Mouse (Mus musculus): ENCODE data around the gene Trank1.

Trank1 gene

GRCm38 (mm10) chr9:111383756-111384155 lies 72.2 kb downstream of the Trank1 start:
- DNase-seq, result no peak

GRCm38 (mm10) chr9:111385526-111386491 lies 74.3 kb downstream of the Trank1 start:
- no peak for DNase-seq

- DNase-seq, result no peak
Measured at GRCm38 (mm10) chr9:111386569-111386968, 75.0 kb downstream of the Trank1 start.

GRCm38 (mm10) chr9:111387576-111387975 lies 76.0 kb downstream of the Trank1 start:
- no peak for DNase-seq

GRCm38 (mm10) chr9:111390016-111390415 lies 78.5 kb downstream of the Trank1 start:
- DNase-seq, result no peak

- no peak for DNase-seq
Measured at GRCm38 (mm10) chr9:111391036-111391435, 79.5 kb downstream of the Trank1 start.

DNA sequence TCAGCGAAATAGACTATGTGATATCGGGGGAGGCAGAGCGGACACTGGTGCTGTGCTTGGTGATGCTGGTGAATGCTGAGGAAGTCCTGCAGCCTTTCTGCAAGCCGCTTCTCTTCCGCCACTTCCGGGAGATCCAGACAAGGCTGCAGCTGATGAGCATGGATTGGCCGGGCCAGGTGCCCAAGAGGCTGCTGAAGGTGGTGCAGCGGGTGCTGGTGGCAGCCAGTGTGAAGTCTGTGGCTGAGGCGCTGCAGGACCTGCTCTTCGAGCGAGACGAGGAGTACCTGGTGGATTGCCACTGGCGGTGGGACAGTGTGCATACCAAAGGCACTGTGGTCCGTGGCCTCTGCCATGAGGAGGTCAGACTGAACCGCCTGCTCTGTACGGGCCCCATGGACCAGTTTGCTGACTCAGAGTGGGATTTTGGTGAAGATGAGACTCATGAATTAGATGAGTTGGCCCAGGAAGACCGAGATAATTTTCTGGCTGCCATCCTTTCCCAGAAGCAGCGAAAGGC lies 80.4 kb downstream of the Trank1 start:
- DNase-seq, result no peak

DNA sequence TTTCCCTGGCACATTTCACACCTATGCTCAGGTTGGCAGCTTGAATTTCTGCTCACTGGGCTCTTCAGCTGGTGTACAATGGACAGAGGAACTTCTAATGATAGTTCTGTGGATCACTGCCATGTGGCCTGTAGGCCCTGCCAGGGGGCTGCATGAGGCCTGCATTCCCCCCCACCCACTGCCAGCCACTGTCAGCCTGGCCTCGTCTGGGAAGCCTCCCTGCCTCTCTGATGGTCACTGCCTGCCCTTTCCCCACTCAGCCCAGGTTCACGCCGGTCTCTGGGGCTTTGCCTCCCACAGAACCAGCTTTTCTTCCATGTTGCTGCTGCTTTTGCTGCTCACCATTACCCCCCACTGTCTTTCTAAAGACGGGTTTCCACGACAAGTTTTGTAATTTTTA lies 83.7 kb downstream of the Trank1 start:
- no peak for DNase-seq

GRCm38 (mm10) chr9:111398059-111398458 lies 86.5 kb downstream of the Trank1 start:
- no peak for DNase-seq

DNA sequence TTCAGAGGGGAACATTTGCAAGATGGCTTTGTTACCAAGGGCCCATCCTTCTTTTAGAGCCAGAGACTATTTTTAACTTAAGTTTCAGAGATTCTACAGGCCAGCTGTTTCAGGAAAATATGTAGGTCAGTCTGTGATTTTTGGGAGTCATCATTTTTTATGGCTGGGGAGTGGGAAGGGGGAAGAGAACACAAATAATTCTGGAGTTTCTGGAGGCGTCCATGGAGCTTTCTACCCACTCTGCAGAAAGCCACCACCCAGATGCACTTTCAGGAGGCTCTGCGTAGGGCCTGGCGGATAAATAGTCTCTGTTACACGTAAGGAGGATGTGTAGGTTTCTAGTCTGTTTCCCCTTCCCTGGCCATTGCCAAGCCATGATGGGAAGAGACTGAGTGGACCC lies 88.5 kb downstream of the Trank1 start:
- no peak for DNase-seq

- no peak for DNase-seq
Measured at GRCm38 (mm10) chr9:111403159-111403558, 91.6 kb downstream of the Trank1 start.

DNA sequence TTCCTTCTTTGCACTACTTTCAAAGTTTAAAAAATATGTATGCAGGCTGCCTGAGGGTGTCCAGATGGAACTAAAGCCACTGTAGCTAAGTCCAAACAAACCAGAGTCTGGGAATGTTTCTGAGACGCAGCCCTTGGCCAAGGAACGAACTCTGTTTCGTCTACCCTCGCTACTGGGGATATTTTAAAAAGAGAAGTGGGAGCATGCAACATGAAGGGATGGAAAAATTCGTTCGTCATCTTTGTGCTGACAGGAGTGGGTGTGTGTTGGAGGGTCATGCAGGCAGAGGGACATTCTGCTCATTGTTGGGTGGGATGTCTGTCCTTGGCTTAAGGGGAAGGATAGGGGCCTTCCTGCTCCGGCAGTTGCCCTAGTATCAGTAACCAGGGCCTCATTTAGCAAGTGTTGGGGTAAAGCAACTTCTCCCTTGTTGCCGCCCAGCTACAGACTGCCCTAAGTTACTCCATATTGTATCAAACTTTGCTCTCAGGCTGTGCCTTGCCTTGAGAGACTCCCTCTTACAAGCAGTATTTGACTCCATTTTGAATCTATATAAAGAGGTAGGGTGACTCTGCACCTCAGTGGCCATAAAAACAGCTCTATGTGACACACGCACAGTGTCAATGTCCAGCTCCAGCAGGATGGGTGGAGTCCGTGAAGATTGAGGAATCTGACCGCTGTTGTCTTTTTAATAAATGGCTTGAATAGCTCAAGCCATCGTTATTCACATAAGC lies 93.0 kb downstream of the Trank1 start:
- no peak for DNase-seq

DNA sequence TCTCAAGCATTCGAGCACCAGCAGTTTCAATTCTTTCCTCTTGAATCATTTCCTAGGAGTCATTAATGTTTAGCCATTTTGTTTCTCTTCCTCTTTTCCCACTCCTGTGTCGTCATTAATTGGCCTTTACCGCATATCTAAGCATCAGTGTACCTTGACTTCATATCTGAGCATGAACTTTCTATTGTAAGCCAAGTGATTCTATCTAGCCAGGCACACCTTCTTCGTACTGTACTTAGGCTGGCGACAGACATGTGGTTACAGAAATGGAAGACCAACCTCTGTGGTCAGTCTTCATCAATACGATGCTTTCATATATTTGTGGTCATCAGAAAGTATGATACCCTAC lies 93.5 kb downstream of the Trank1 start:
- no peak for DNase-seq

DNA sequence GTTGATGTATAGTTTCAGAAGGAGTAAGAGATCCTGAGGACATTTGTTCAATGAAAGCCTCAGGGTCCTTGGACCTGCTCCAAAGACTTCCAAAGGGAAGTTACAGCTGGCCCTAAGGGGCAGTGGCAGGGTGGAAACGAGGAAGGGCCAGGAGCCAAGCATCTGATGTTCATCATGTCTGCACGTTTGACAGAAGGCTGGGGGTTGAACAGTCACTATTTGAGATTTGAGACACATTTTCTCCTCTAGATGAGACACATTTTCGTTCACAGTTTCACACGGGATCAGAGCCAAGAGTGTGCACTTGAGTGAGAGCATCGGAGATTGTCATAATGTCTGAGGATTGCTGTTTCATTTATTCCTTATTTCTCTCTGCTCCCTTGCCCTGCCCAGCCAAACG lies 96.5 kb downstream of the Trank1 start:
- DNase-seq, result no peak

- DNase-seq, result no peak
Measured at GRCm38 (mm10) chr9:111408427-111408826, 96.9 kb downstream of the Trank1 start.

DNA sequence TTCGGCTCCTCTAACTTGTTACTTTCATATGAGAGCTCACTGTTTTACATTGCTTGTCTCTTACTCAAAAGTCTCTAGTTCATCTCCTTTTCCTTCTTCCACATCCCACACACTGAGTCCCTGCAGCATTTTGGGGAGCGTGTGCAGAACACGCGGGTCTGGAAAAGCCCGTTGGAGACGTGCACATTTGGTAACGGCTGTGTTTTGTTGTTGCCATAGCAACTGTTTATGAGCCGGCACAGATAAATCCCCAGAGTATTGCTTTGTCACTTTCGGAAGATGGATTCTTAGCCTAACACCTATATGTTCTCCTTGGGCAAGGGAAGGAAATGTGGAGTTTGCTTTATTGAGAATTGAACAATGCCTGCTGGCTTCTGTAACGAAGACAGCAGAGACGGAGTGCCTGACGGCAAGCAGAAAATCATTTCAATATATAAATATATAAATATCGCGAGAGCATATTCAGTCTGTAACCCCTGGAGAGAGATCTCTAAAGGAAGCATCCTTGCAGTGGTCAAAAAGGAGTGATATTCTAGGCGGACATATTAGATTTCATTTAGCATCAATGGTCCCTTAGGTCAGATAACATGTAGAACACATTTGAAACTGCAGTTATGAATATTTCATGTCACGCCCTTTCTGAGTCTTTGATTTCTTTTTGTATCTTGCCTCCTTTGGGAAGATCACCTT lies 101.1 kb downstream of the Trank1 start:
- DNase-seq, result no peak

GRCm38 (mm10) chr9:111421862-111422261 lies 110.3 kb downstream of the Trank1 start:
- no peak for DNase-seq

DNA sequence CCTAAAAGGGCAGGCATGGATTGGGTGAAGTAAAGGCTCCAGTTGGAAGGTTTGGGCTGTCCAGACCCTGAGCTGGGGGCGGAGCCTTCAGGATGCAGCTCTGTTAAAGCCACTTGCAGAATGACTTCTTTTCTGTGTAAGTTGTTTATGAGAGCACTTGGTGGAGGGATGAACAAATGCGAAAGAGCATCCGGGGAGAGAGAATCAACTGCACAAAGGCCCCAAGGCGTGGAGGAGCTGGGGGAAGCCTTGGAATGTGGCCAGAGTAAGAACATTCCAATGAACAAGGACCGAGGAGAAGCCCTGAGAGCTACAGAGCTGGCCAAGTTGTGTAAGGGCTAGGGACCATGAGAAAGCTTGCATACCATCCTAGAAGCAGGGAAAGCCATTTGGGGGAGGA lies 111.0 kb downstream of the Trank1 start:
- DNase-seq, result no peak

- DNase-seq, result no peak
Measured at GRCm38 (mm10) chr9:111425113-111425512, 113.6 kb downstream of the Trank1 start.

DNA sequence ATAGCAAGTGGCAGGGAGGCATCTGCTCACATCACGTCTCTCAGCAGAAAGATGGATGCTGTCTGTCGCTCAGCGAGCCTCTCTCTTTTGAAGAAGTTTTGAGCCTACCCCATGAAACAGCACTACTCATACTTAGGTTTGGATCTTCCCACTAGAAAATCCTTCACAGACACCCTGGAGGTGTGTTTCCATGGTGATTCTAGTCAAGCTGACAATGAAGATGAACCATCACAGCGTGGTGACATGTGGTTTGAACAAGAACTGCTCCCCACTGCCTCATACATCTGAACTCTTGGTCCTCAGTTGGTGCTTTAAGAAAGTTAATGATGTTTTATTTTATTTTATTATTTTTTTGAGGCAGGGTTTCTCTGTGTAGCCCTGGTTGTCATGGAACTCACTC lies 114.4 kb downstream of the Trank1 start:
- no peak for DNase-seq

- DNase-seq, result no peak
Measured at GRCm38 (mm10) chr9:111427891-111428555, 116.5 kb downstream of the Trank1 start.

GRCm38 (mm10) chr9:111428698-111429362 lies 117.3 kb downstream of the Trank1 start:
- no peak for DNase-seq
